Mouse (Mus musculus) lung, postnatal 0 days (tissue): ENCODE results near the gene Akap8.

ENCODE experiments used
- CTCF ChIP-seq: IDR thresholded peaks from 2 replicates; pipeline ENCODE4 v1.5.1; 2016; ENCODE audit warnings: antibody characterized with exemption, mild to moderate bottlenecking
- EP300 ChIP-seq: IDR thresholded peaks from 2 replicates; pipeline ENCODE4 v1.6.1; 2016; ENCODE audit warnings: antibody characterized with exemption, mild to moderate bottlenecking, control low read depth

- TF ChIP-seq EP300 (no peak), CTCF (peak; percentile 29)
Observed at GRCm38 (mm10) chr17:32258869-32259268, 62.2 kb downstream of the Akap8 start.
